Mouse (Mus musculus) cerebellum, postnatal 25 days (tissue): ENCODE results near the gene Srbd1.

ENCODE experiments used
- DNase-seq, 2 experiments: peaks; one replicate each; pipeline ENCODE4 v3.0.0; 2021; ENCODE audit warnings: mixed read lengths in 2 of 2

The Srbd1 gene

GRCm38 (mm10) chr17:85978876-85979275 lies 166.1 kb downstream of the Srbd1 start:
- peak in 1 of 2 experiments; percentile 47 for DNase-seq

- no peak for DNase-seq
Observed at GRCm38 (mm10) chr17:85975077-85975476, 169.9 kb downstream of the Srbd1 start.

- DNase-seq, result no peak
Observed at GRCm38 (mm10) chr17:85974591-85974990, 170.4 kb downstream of the Srbd1 start.

GRCm38 (mm10) chr17:85971120-85971519 lies 173.9 kb downstream of the Srbd1 start:
- no peak for DNase-seq

DNA sequence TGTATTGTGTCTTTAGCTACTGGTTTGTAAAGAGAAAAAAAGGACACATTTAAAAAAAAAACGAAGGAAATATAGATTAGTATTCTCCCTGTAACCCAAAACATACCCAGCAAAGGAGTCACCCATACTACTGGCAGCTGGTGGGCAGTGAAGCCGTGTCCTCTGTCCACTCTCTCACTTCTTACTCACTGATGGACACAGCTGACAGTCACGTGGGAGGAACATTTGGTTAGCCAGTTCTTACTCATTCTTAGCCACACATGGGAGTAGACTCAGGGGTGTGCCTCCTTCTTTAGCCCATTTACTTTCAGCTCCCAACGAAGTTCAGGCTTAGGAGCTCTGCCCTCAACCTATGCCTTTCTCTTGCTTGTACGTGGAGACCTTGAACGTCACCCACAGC lies 183.3 kb downstream of the Srbd1 start:
- no peak for DNase-seq

DNA sequence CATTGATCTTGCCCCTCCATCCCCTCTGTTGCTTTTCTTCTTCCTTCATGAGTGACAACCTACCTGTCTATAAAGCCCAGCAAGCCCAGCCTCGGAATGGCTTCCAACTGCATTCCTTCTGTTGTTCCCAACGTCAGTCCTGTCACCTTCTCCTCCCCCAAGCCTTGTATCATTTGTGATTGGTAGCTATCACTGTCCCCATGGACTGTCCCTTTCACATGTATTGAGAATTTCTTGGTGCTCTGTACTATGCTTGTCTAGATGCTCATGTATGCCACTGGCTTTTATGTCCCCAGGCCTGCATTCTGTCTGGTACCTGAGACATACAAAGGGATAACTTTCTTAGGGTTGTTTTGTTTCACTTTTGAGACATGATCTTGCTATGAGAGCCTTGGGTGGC lies 193.2 kb downstream of the Srbd1 start:
- no peak for DNase-seq

DNA sequence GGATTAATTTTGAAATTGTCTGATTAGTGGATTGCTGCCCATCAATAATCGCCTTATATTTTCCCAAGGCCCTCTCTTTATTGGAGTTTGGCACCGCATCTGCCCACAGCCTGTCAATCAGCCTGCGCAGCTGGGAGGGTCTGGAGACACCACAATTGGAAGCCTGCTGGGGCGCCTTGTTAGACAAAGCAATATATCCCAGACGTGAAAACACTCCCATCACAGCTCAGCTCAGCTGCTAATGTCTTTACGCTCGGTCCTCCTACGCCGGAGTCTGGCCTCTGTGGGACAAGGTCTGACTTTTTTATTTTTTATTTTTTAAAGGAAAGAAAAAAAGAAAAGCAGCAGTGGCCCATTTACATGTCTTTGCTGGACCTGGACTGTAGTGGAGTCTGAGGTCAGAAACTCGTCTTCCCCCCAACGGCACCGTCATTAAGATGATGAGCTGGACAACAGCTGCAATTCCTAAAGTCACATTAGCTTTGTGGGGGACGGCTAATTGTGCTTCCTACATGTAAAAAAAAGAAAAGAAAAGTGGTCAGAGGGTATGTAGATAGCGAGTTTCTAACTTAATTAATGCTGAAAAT lies 195.0 kb downstream of the Srbd1 start:
- no peak for DNase-seq

GRCm38 (mm10) chr17:85948911-85949909 lies 195.8 kb downstream of the Srbd1 start:
- no peak for DNase-seq

DNA sequence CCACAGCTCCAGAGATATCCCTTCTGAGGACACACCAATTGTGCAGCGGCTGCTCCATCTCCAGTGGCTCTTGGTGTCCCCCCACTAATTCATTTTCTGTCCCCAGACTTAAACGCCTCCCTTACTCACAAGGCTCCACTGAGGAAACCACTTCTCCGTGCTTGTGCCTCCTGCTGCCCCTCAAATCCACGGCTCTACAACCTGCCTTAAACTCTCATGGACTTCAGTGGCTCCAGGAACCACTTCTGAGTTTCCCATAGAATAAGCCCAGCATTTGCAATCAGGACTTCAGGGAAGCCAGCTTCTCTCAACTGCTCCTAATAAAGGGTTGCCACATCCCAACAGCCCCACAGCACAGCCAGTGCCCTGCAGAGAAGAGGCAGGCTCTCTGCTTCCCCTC lies 200.2 kb downstream of the Srbd1 start:
- no peak for DNase-seq

GRCm38 (mm10) chr17:85943994-85944640 lies 200.9 kb downstream of the Srbd1 start:
- no peak for DNase-seq

DNA sequence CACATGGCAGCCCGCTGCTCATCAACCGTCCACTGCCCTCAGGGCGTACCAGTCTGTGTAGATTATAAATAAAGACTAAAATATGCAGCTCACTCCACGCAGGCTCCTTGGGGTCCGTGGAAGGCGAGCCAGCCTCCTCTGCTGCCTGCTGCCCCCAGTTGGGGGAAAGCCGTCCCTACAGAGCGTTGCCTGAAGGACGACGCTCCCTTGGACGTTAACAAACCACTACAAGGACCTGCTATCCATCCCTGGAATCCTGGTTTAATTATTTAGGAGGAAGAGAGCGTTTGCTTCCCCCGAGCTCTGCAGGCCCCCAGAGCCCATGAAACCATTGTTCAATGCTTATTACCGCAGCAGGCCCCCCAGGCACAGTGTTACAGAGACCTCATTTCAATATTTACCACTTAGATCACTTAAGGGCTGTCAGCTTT lies 201.4 kb downstream of the Srbd1 start:
- no peak for DNase-seq

DNA sequence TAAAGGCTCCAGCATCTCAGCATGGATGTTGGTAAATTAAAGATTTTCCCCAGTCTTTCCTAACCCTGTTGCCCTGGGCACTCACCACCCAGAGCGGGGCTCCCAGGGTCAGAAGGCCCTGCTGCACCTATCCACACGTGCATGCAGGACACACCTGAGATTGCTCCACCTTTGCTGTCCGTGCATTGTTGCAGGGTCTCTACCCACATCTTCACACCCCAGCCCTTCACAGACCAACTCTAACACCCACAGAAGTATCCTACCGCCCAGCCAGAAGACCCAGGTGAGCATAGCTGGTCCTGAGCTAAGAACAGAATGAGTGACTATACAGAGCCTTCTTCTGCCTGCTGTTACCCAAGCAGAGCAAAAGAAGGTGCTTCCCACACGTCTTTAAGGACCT lies 201.9 kb downstream of the Srbd1 start:
- DNase-seq, result no peak

GRCm38 (mm10) chr17:85942123-85942522 lies 202.9 kb downstream of the Srbd1 start:
- no peak for DNase-seq

DNA sequence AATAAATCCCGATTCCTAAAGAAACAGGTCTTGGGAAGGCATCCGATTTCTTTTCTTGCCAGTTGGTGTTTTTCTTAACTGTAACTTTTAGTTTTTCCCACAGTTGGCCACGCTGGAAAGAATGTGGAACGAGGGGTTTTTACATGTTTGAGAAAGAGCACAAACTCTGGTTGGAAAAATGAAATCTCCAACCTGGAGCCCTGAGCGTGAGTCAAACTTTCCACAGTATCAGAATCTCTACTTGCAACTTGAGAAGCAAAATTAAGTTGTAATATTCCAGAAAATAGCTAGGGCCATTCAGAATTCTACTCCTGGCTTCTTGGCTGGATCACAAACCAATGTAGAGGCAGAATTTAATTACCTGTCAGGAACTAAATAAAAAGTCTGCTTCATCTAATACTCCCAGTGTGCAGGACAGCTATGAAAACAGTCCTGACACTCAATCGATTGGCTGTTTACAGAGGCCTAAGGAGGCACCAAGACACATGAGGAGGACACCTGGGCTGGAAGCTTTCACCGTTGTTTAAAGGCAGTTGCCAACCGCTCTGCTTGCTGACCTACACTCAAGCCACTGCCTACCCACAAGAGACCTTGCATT lies 203.7 kb downstream of the Srbd1 start:
- DNase-seq, result no peak

GRCm38 (mm10) chr17:85937131-85937530 lies 207.8 kb downstream of the Srbd1 start:
- DNase-seq, result no peak

GRCm38 (mm10) chr17:85935268-85935667 lies 209.7 kb downstream of the Srbd1 start:
- DNase-seq, result no peak
